Mouse (Mus musculus): ENCODE measurements at regions not wholly inside any gene's neighbourhood (a gene's known extent, or its start where the extent isn't known, plus 50 kb on each side); places are given as distances from the start of the nearest gene placed in this dataset.

DNA sequence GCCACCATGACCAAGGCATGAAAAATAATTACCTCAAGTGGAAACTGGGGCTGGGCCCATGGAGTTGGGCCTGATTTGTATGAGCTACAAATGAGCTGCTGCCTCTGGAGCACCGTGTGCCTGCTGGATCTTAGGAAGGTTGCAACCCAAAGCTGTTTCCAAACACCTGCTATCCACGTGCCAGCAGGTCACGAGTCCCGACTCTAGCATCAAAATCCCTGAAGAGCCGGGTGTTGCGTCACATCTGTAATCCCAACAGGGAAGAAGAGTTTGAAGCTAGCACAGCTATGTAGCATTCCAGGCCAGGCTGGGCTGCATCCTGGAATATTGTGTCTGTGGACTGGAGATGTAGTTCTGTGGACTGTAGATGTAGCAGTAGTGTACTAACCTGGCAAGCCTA is 93.7 kb upstream of the Vps8 start:
- TF ChIP-seq MYOG (IDR thresholded peaks at IDR 0.05; ENCODE audit: control insufficient read depth in 1 of 3, insufficient read depth in 1 of 3, insufficient read length in 2 of 3, low read depth in 2 of 3) (no peak), POLR2A (IDR thresholded peaks at IDR 0.05; ENCODE audit: insufficient read length, low read depth) (no peak), MAX (IDR thresholded peaks at IDR 0.05; ENCODE audit: low read depth) (no peak), USF1 (IDR thresholded peaks at IDR 0.05; ENCODE audit: low read depth) (no peak), E2F4 (IDR thresholded peaks at IDR 0.05; ENCODE audit: insufficient read depth) (no peak), POLR2AphosphoS2 (IDR thresholded peaks at IDR 0.05; ENCODE audit: insufficient read length, low read depth) (no peak), MYOD1 (IDR thresholded peaks at IDR 0.05; ENCODE audit: control insufficient read depth in 1 of 3, insufficient read length in 2 of 3, low read depth in 2 of 3) (no peak)

All from myocyte (in vitro differentiated cells).